Mouse (Mus musculus) frontal cortex, postnatal 14 days (tissue): ENCODE results near the gene Dynlt1f.
"Not testable (repeated sequence)": the region's sequence is repeated elsewhere in the genome, so short reads cannot be mapped to it uniquely, and the experiment has no call there.

Experiments
- DNase-seq, 2 experiments: peaks; one replicate each; pipeline ENCODE4 v3.0.0; 2022; ENCODE audit warnings: low spot score in 2 of 2

Gene Dynlt1f

GRCm38 (mm10) chr17:6624926-6625558 is 30.7 kb downstream of the Dynlt1f start:
- not testable (repeated sequence) for DNase-seq

GRCm38 (mm10) chr17:6621976-6622375 is 33.7 kb downstream of the Dynlt1f start:
- DNase-seq = not testable (repeated sequence)

GRCm38 (mm10) chr17:6620730-6621451 is 34.8 kb downstream of the Dynlt1f start:
- DNase-seq = not testable (repeated sequence)

GRCm38 (mm10) chr17:6620035-6620434 is 35.7 kb downstream of the Dynlt1f start:
- DNase-seq = not testable (repeated sequence)

GRCm38 (mm10) chr17:6619271-6619670 is 36.4 kb downstream of the Dynlt1f start:
- not testable (repeated sequence) for DNase-seq

- DNase-seq = not testable (repeated sequence)
Measured at GRCm38 (mm10) chr17:6617689-6618400, 37.9 kb downstream of the Dynlt1f start.

- not testable (repeated sequence) for DNase-seq
Measured at GRCm38 (mm10) chr17:6616731-6617130, 39.0 kb downstream of the Dynlt1f start.

GRCm38 (mm10) chr17:6614316-6614715 is 41.4 kb downstream of the Dynlt1f start:
- not testable (repeated sequence) for DNase-seq

GRCm38 (mm10) chr17:6613524-6613923 is 42.2 kb downstream of the Dynlt1f start:
- DNase-seq = not testable (repeated sequence)

GRCm38 (mm10) chr17:6605347-6605746 is 50.4 kb downstream of the Dynlt1f start:
- DNase-seq = not testable (repeated sequence)

GRCm38 (mm10) chr17:6602205-6602604 is 53.5 kb downstream of the Dynlt1f start:
- not testable (repeated sequence) for DNase-seq

- peak; percentile 45 to 54 for DNase-seq
Measured at GRCm38 (mm10) chr17:6601204-6601911, 54.3 kb downstream of the Dynlt1f start, which contains the start of gene Dynlt1c. TSS of gene Dynlt1c (plus strand) at chr17:6601671.

- not testable (repeated sequence) for DNase-seq
Measured at GRCm38 (mm10) chr17:6600216-6600911, 55.3 kb downstream of the Dynlt1f start.

- not testable (repeated sequence) for DNase-seq
Measured at GRCm38 (mm10) chr17:6598356-6598755, 57.3 kb downstream of the Dynlt1f start.
